Mouse (Mus musculus) MEL (cell line): Measurements from ENCODE around the gene BC029722.

Source experiments
- BHLHE40 ChIP-seq: IDR thresholded peaks from 2 replicates; pipeline ENCODE4 v1.6.1; 2012; ENCODE audit warnings: low read depth, mild to moderate bottlenecking, inconsistent platforms, low read length, improper control_type of control experiment, borderline replicate concordance
- CHD2 ChIP-seq: IDR thresholded peaks from 2 replicates; pipeline ENCODE4 v1.6.1; 2011; ENCODE audit warnings: low read length, improper control_type of control experiment
- CTCF ChIP-seq, 3 experiments: IDR thresholded peaks in 2 of 3; conservative IDR thresholded peaks in 1 of 3; 2 replicates each; pipeline ENCODE4 v1.5.1; 2011 to 2012; ENCODE audit warnings: low read length in 3 of 3, low read depth in 2 of 3, mild to moderate bottlenecking in 2 of 3, improper control_type of control experiment in 1 of 3, inconsistent platforms in 1 of 3, mixed read lengths in 1 of 3, moderate library complexity in 1 of 3; ENCODE audit not compliant: control insufficient read depth in 1 of 3, insufficient read depth in 1 of 3, poor library complexity in 1 of 3, severe bottlenecking in 1 of 3
- GATA1 ChIP-seq: IDR thresholded peaks from 2 replicates; pipeline ENCODE4 v1.6.1; 2011; ENCODE audit warnings: low read depth, low read length, improper control_type of control experiment
- MAX ChIP-seq: IDR thresholded peaks from 2 replicates; pipeline ENCODE4 v1.6.1; 2011; ENCODE audit warnings: low read length, improper control_type of control experiment
- POLR2A ChIP-seq, 2 experiments: IDR thresholded peaks; 2 replicates each; pipeline ENCODE4 v1.6.1; 2011 to 2012; ENCODE audit warnings: low read length in 2 of 2, mild to moderate bottlenecking in 2 of 2, control low read depth in 1 of 2, improper control_type of control experiment in 1 of 2, low read depth in 1 of 2, moderate library complexity in 1 of 2; ENCODE audit not compliant: control insufficient read depth in 1 of 2, insufficient read depth in 1 of 2, poor library complexity in 1 of 2
- POLR2AphosphoS2 ChIP-seq: IDR thresholded peaks from 2 replicates; pipeline ENCODE4 v1.6.1; 2011; ENCODE audit warnings: low read length, improper control_type of control experiment
- POLR2AphosphoS5 ChIP-seq: IDR thresholded peaks from 2 replicates; pipeline ENCODE4 v1.6.1; 2012; ENCODE audit warnings: low read depth, borderline replicate concordance, mild to moderate bottlenecking, inconsistent platforms, low read length, moderate library complexity, mixed read lengths
- RAD21 ChIP-seq: IDR thresholded peaks from 2 replicates; pipeline ENCODE4 v1.6.1; 2011; ENCODE audit warnings: mild to moderate bottlenecking, low read depth, low read length, improper control_type of control experiment
- USF1 ChIP-seq: IDR thresholded peaks from 2 replicates; pipeline ENCODE4 v1.6.1; 2014; ENCODE audit warnings: low read depth, mild to moderate bottlenecking, inconsistent platforms, low read length, improper control_type of control experiment, moderate library complexity
- ZC3H11A ChIP-seq: IDR thresholded peaks from 2 replicates; pipeline ENCODE4 v1.6.1; 2012; ENCODE audit warnings: low read depth, mild to moderate bottlenecking, inconsistent platforms, low read length, improper control_type of control experiment
- ZNF384 ChIP-seq: IDR thresholded peaks from 2 replicates; pipeline ENCODE4 v1.6.1; 2012; ENCODE audit warnings: low read depth, mild to moderate bottlenecking, inconsistent platforms, low read length, improper control_type of control experiment

DNA sequence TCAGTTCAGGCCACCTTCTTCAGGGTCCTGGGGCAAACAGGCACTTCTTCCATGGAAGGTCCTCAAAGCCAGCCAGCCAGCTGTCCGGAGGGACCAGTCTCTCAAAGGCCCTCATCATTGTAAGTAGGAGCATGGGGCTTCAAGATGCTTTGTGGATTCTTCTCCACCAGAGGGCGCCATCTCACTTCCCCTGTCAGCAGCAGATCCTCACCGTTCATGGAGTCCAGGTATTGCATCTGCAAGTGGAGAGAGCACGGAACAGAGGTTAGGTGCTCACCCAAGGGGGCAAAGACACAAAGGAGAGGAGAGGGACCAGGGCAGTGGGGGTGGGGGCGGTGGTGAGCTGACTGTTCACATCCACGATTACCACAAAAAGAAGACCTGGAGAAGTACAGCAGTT lies 29.1 kb upstream of the BC029722 start:
- TF ChIP-seq ZNF384, result no peak
- TF ChIP-seq CTCF (IDR thresholded peaks at IDR 0.05 in 2 of 3, conservative IDR thresholded peaks at IDR 0.05 in 1 of 3; ENCODE audit: control insufficient read depth in 1 of 3, insufficient read depth in 1 of 3, low read depth in 2 of 3, low read length in 3 of 3, poor library complexity in 1 of 3, severe bottlenecking in 1 of 3), result peak; percentile 87 to 89 (median 88)
- TF ChIP-seq RAD21, result peak; percentile 76
- TF ChIP-seq POLR2A (IDR thresholded peaks at IDR 0.05; ENCODE audit: control insufficient read depth in 1 of 2, insufficient read depth in 1 of 2, low read depth in 1 of 2, low read length in 2 of 2, poor library complexity in 1 of 2), result no peak
- TF ChIP-seq POLR2AphosphoS5, result no peak
- TF ChIP-seq GATA1, result no peak
- TF ChIP-seq BHLHE40, result 0 out of 2 replicates have a peak, but pooled peaks have one; percentile 21
- TF ChIP-seq POLR2AphosphoS2, result no peak
- TF ChIP-seq ZC3H11A, result peak; percentile 70
- TF ChIP-seq MAX, result no peak
- TF ChIP-seq CHD2, result no peak
- no peak for TF ChIP-seq USF1
